12 mouse cellular contexts compared by ENCODE assay signal in genomic region chr7:16551581-16551980, GRCm38 (mm10).
"Had no signal": no experiment of that assay in that cellular context is flagged by ENCODE, and none has a peak within 500 bp of the region (broad histone marks: within the 10 kb centered on the region; RNA-seq: fewer than 3 reads in every experiment).

No protein-coding gene starts in this region.

- DNase-seq: left cerebral cortex, postnatal 4 days; liver; liver, embryonic 13.5 days; liver, postnatal 0 days; lung, adult 18-20 months; lung, adult 2 months; lung, embryonic 14.5 days; lung, postnatal 10 days; lung, postnatal 14 days; lung, postnatal 36 days; lung, postnatal 4 days; midbrain, embryonic 14.5 days had no signal
